Mouse (Mus musculus): Measurements from ENCODE around the gene Trim13. TPM values are rescaled to one million over a fixed set of nuclear protein-coding genes. Genes with fewer than 3 reads are reported as not detected.

Gene Trim13
- polyA plus RNA-seq, 1 experiment from 2014 or later = 10.1 TPM

DNA sequence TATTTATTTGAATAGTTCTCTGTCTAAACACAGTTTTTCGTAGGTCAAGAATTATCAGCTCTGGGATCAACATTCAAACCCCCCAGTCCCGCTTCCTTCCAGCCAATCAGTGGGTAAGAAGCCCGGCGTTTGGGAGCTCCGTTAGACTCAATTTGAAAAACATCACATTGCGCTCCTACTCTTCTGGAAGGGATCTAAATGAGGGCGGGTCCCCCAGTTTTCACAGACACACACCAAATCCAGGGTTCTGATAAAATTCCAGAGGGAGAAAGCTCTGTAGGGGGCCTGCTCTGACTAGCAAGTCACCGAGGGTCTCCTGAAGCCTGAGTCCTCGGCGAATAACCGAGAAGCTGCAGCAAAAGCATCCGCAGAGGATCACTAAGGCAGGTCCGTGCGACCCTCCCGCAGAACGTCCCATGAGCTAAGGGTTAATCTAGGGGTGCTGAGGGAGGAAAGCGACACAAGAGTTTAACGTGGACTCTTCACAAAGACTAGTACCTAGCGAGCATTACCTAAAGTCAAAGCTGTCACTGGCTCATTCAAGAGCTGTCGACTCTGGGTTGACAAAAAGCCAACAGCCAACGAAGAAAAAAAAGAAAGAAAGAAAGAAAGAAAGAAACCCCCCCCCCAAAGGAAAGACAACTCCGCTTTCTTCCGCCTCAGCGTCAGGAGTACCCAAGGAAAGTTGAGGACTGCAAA is 49.3 kb downstream of the Trim13 start:
- Histone ChIP-seq H3K27me3 (replicated peaks; ENCODE audit: control insufficient read depth, insufficient read depth, low read length) (no peaks in the 10 kb centered on the region), H3K4me3 (ENCODE audit: low read length) (peak overlapping the region; percentile 90), H3K27ac (ENCODE audit: low read length) (peak overlapping the region; percentile 96), H3K36me3 (ENCODE audit: control insufficient read depth, insufficient read depth, low read length) (no peaks in the 10 kb centered on the region), H3K9ac (ENCODE audit: low read depth, low read length) (peak overlapping the region; percentile 94), H3K4me2 (ENCODE audit: low read depth, low read length) (peak overlapping the region; percentile 57), H3K9me3 (ENCODE audit: control insufficient read depth, low read length) (no peaks in the 10 kb centered on the region), H3K4me1 (ENCODE audit: control insufficient read depth, insufficient read depth, low read length) (peaks cover 4% of the 10 kb centered on the region; the same call in 1 of the 2 replicates)
- under 1% methylated on average over 24 of the region's 24 CpGs for WGBS
- no peak for ATAC-seq

DNA sequence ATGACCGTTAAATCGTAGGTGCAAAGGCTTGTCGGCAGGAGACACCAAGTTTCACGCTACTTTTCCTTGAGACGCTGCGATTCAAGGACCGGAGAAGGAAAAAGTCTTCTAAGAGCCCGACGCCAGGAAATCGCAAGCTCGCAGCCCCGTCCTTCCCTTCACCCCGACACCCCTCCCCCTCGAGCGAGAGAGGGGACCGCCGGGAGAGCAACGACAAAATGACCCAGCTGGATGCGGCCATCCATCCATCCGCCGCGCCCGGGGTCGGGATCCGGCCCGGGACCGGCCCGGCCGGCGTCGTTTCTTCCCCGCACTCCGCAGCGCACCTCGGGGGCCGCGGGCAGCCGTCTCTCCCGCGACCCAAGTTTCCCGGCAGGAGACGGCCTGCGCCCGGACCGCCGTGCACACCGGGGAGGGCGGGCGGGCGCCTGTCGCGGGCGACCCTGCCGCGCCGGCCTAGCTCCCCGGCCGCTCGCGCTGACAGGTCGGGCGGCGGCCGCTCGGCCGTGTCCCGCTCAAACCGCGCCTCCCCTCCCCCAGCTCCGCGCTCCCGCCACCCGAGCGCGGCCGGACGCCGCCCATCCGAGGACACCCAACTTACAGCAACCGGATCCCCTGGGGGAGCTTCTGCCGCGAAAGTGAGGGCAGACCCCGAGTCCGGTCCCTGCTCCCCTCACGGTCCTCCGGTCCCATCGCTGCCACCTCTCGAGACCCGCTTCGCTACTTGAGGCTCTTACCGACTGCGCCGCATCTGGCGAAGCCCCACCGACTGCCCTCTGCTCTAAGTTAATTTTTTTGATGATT is 50.0 kb downstream of the Trim13 start:
- H3K27ac ChIP-seq (ENCODE audit: low read length) = peak overlapping the region; percentile 96
- peak overlapping the region; percentile 94 for H3K9ac ChIP-seq (ENCODE audit: low read depth, low read length)
- no peaks in the 10 kb centered on the region for H3K36me3 ChIP-seq (ENCODE audit: control insufficient read depth, insufficient read depth, low read length)
- H3K4me3 ChIP-seq (ENCODE audit: low read length) = peak overlapping the region; percentile 90
- H3K4me2 ChIP-seq (ENCODE audit: low read depth, low read length) = peak overlapping the region; percentile 57
- H3K4me1 ChIP-seq (ENCODE audit: control insufficient read depth, insufficient read depth, low read length) = peaks cover 4% of the 10 kb centered on the region; the same call in 1 of the 2 replicates
- H3K9me3 ChIP-seq (ENCODE audit: control insufficient read depth, low read length) = no peaks in the 10 kb centered on the region
- H3K27me3 ChIP-seq (replicated peaks; ENCODE audit: control insufficient read depth, insufficient read depth, low read length) = no peaks in the 10 kb centered on the region
- ATAC-seq = peak; percentile 78
- WGBS = under 1% methylated on average over 76 of the region's 95 CpGs

DNA sequence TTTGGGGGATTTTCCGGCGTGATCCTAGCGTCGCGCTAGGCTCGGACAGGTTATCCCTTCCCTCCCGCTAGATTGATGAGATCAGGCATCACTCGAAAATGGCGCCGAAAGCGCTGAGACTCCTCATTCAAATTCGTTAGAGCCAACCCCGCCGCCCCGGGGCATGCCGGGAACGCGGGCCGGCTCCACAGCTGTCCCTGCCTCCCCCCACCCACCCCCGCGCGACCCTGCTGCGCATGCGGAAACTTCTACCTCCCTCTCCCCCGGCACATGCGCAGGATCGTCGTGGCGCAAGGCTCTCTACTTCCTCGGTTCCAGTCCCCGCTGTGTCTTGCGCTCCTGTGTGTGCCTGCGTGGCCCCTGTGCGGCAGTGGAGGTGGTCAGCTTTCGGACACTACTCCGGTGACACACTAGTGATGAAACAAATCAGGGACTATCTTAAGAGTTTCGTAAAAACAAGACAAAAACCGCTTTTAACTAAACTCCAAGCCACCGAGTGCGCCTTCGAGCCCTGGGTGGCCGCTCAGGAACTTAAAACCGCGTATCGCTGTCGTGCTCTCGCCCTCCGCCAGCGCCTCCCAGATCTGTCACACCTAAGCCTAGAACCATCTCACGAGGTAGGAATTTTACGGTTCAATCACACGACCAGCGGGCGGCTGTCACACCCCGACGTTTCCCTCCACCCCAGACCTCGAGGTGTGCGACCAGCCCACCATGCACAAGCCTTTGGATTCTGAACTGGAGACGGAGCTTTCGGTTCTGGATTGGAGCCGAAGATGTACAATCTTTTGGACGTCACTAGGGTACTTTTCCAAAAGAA is 50.8 kb downstream of the Trim13 start:
- WGBS = 2% methylated on average over 62 of the region's 62 CpGs
- ATAC-seq = peak; percentile 94
- H3K36me3 ChIP-seq (ENCODE audit: control insufficient read depth, insufficient read depth, low read length) = no peaks in the 10 kb centered on the region
- H3K4me1 ChIP-seq (ENCODE audit: control insufficient read depth, insufficient read depth, low read length) = peaks cover 4% of the 10 kb centered on the region; the same call in 1 of the 2 replicates
- peak overlapping the region; percentile 58 for H3K4me2 ChIP-seq (ENCODE audit: low read depth, low read length)
- H3K9ac ChIP-seq (ENCODE audit: low read depth, low read length) = peak overlapping the region; percentile 94
- no peaks in the 10 kb centered on the region for H3K9me3 ChIP-seq (ENCODE audit: control insufficient read depth, low read length)
- H3K4me3 ChIP-seq (ENCODE audit: low read length) = peak overlapping the region; percentile 90
- H3K27me3 ChIP-seq (replicated peaks; ENCODE audit: control insufficient read depth, insufficient read depth, low read length) = no peaks in the 10 kb centered on the region
- H3K27ac ChIP-seq (ENCODE audit: low read length) = peak overlapping the region; percentile 96

DNA sequence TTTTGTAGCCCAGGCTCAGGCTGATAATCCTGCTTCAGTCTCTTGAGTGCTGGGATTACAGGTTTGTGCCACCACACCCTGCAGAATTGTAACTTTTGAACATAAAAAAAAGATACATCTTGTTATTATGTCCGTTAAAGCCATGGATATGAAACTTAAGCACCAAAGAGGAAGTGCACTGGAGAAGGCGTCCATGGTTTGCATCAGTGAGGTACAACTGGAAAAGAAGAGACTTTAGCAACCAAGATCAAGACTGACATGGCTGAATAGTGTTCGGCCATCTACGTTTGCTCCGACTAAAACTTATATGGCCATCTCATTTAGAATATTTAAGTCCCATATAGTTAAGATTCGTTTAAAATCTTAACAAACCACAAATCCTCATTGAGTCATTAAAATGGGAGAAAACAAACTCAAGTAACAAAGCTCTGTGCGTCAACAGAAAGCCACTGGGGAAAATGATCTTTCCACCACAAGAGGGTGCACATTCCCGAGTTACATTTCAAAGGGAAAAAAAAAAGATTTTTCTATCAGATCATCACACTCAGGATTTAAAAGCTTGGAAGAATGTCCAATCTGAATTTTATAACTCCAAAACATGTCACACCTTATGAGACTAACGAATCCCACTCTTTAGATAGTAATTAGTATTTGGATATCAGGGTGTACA is 52.4 kb downstream of the Trim13 start:
- Histone ChIP-seq H3K4me1 (ENCODE audit: control insufficient read depth, insufficient read depth, low read length) (peaks cover 4% of the 10 kb centered on the region; the same call in 1 of the 2 replicates), H3K4me2 (ENCODE audit: low read depth, low read length) (no peak overlapping the region), H3K27ac (ENCODE audit: low read length) (0 out of 2 replicates have a peak overlapping the region, but pooled peaks have one; percentile 2), H3K9ac (ENCODE audit: low read depth, low read length) (no peak overlapping the region), H3K4me3 (ENCODE audit: low read length) (no peak overlapping the region), H3K27me3 (replicated peaks; ENCODE audit: control insufficient read depth, insufficient read depth, low read length) (no peaks in the 10 kb centered on the region), H3K36me3 (ENCODE audit: control insufficient read depth, insufficient read depth, low read length) (no peaks in the 10 kb centered on the region), H3K9me3 (ENCODE audit: control insufficient read depth, low read length) (no peaks in the 10 kb centered on the region)
- 43% methylated on average over 9 of the region's 9 CpGs for WGBS
- no peak for ATAC-seq

MicroRNA genes within 50 kb of the gene (microRNA counts, 519-probe panel; counts per million panel counts)
- microRNA mmu-miR-15a (3,765 counts per million, percentile 94 among the panel's probes with 10 or more counts), microRNA mmu-miR-16 (4,527 counts per million, percentile 100 among the panel's probes with 10 or more counts)

Small RNA genes within 50 kb of the gene (microRNA-seq; reads per million reads assigned to microRNA genes)
- 3,524 reads per million, percentile 85 among the genes with 10 or more reads in this experiment for gene Mir15a
- 1,329 reads per million, percentile 76 among the genes with 10 or more reads in this experiment for gene Mir16-1

Other genes with a start within 250 kb of the Trim13 start
- 8.1 and 8.2 TPM in 2 replicates for gene Ebpl, start 237.8 kb upstream of the Trim13 start, polyA plus RNA-seq (2015; fragmentation: Nextera tagmentation; extraction: Ambion mirVana)
- gene Kpna3, start 158.4 kb upstream of the Trim13 start, polyA plus RNA-seq (2015; fragmentation: Nextera tagmentation; extraction: Ambion mirVana) = 35.4 and 37.4 TPM in 2 replicates
- 26.6 and 27.0 TPM in 2 replicates for gene Spryd7, start 41.4 kb upstream of the Trim13 start, polyA plus RNA-seq (2015; fragmentation: Nextera tagmentation; extraction: Ambion mirVana)
- 0.44 and 0.45 TPM in 2 replicates for gene Kcnrg, start 9.2 kb downstream of the Trim13 start, polyA plus RNA-seq (2015; fragmentation: Nextera tagmentation; extraction: Ambion mirVana)